Mouse (Mus musculus) MEL (cell line): Measurements from ENCODE around the gene Patz1. TPM values are rescaled to one million over a fixed set of nuclear protein-coding genes. Genes with fewer than 3 reads are reported as not detected.

Source experiments
- DNase-seq: peaks from one replicate; pipeline ENCODE4 v3.0.0; 2011; ENCODE audit warnings: low read depth, low spot score
- H3K27ac ChIP-seq: 2 replicates; pipeline ENCODE4 v1.5.1; 2012; ENCODE audit warnings: low read depth, mild to moderate bottlenecking, control low read depth, low read length, moderate library complexity; ENCODE audit not compliant: control insufficient read depth
- H3K27me3 ChIP-seq, 2 experiments: fragments of 150-350 bp in 1 of 2; sonication (generic) in 1 of 2; 2 replicates each; pipeline ENCODE4 v1.6.1; 2012; ENCODE audit warnings: low read length in 2 of 2, mild to moderate bottlenecking in 2 of 2, improper control_type of control experiment in 1 of 2, moderate library complexity in 1 of 2; ENCODE audit not compliant: insufficient read depth in 2 of 2, control insufficient read depth in 1 of 2
- H3K36me3 ChIP-seq, 2 experiments: 2 replicates each; pipeline ENCODE4 v1.6.1; 2012 to 2014; ENCODE audit warnings: low read length in 2 of 2, improper control_type of control experiment in 1 of 2, inconsistent platforms in 1 of 2, mild to moderate bottlenecking in 1 of 2; ENCODE audit not compliant: insufficient read depth in 2 of 2, control insufficient read depth in 1 of 2
- H3K4me1 ChIP-seq, 2 experiments: fragments of 150-350 bp in 1 of 2; sonication (generic) in 1 of 2; 2 replicates each; pipeline ENCODE4 v1.6.1; 2012; ENCODE audit warnings: low read length in 2 of 2, improper control_type of control experiment in 1 of 2, mild to moderate bottlenecking in 1 of 2; ENCODE audit not compliant: insufficient read depth in 2 of 2, control insufficient read depth in 1 of 2
- H3K4me3 ChIP-seq, 2 experiments: fragments of 150-350 bp in 1 of 2; sonication (generic) in 1 of 2; 2 replicates each; pipeline ENCODE4 v1.5.1; 2012; ENCODE audit warnings: low read depth in 2 of 2, low read length in 2 of 2, mild to moderate bottlenecking in 2 of 2, moderate library complexity in 2 of 2, control low read depth in 1 of 2, improper control_type of control experiment in 1 of 2; ENCODE audit not compliant: control insufficient read depth in 1 of 2, insufficient read depth in 1 of 2
- H3K79me2 ChIP-seq: 2 replicates; pipeline ENCODE4 v1.6.1; 2012; ENCODE audit warnings: mild to moderate bottlenecking, low read length, moderate library complexity; ENCODE audit not compliant: control insufficient read depth, poor library complexity, insufficient read depth
- H3K9ac ChIP-seq: 2 replicates; pipeline ENCODE4 v1.6.1; 2012; ENCODE audit warnings: low read depth, mild to moderate bottlenecking, control low read depth, low read length, moderate library complexity; ENCODE audit not compliant: control insufficient read depth, poor library complexity, severe bottlenecking
- H3K9me3 ChIP-seq: fragments of 150-350 bp; sonication (generic); replicated peaks from 2 replicates; pipeline ENCODE4 v1.6.1; 2012; ENCODE audit warnings: mild to moderate bottlenecking, low read length, improper control_type of control experiment, moderate library complexity; ENCODE audit not compliant: insufficient read depth
- BHLHE40 ChIP-seq: IDR thresholded peaks from 2 replicates; pipeline ENCODE4 v1.6.1; 2012; ENCODE audit warnings: low read depth, mild to moderate bottlenecking, inconsistent platforms, low read length, improper control_type of control experiment, borderline replicate concordance
- CHD1 ChIP-seq: IDR thresholded peaks from 2 replicates; pipeline ENCODE4 v1.6.1; 2012; ENCODE audit warnings: low read depth, mild to moderate bottlenecking, inconsistent platforms, low read length, improper control_type of control experiment
- CTCF ChIP-seq, 3 experiments: IDR thresholded peaks in 2 of 3; conservative IDR thresholded peaks in 1 of 3; 2 replicates each; pipeline ENCODE4 v1.5.1; 2011 to 2012; ENCODE audit warnings: low read length in 3 of 3, low read depth in 2 of 3, mild to moderate bottlenecking in 2 of 3, improper control_type of control experiment in 1 of 3, inconsistent platforms in 1 of 3, mixed read lengths in 1 of 3, moderate library complexity in 1 of 3; ENCODE audit not compliant: control insufficient read depth in 1 of 3, insufficient read depth in 1 of 3, poor library complexity in 1 of 3, severe bottlenecking in 1 of 3
- E2F4 ChIP-seq: IDR thresholded peaks from 2 replicates; pipeline ENCODE4 v1.6.1; 2011; ENCODE audit warnings: low read depth, low read length, improper control_type of control experiment, borderline replicate concordance
- EP300 ChIP-seq, 2 experiments: IDR thresholded peaks; 2 replicates each; pipeline ENCODE4 v1.6.1; 2011; ENCODE audit warnings: improper control_type of control experiment in 2 of 2, low read length in 2 of 2, low read depth in 1 of 2, mild to moderate bottlenecking in 1 of 2
- HCFC1 ChIP-seq: IDR thresholded peaks from 2 replicates; pipeline ENCODE4 v1.6.1; 2012; ENCODE audit warnings: low read depth, mild to moderate bottlenecking, inconsistent platforms, low read length, improper control_type of control experiment, moderate library complexity
- JUND ChIP-seq: IDR thresholded peaks from 2 replicates; pipeline ENCODE4 v1.6.1; 2011; ENCODE audit warnings: low read depth, mild to moderate bottlenecking, improper control_type of control experiment, low read length
- MAX ChIP-seq: IDR thresholded peaks from 2 replicates; pipeline ENCODE4 v1.6.1; 2011; ENCODE audit warnings: low read length, improper control_type of control experiment
- MAZ ChIP-seq: IDR thresholded peaks from 2 replicates; pipeline ENCODE4 v1.6.1; 2012; ENCODE audit warnings: low read depth, mild to moderate bottlenecking, inconsistent platforms, low read length, improper control_type of control experiment
- MEF2A ChIP-seq: IDR thresholded peaks from 2 replicates; pipeline ENCODE4 v1.6.1; 2014; ENCODE audit warnings: low read depth, mild to moderate bottlenecking, inconsistent platforms, low read length, improper control_type of control experiment; ENCODE audit not compliant: poor library complexity, insufficient replicate concordance, severe bottlenecking; ENCODE audit errors: extremely low read depth
- MYB ChIP-seq: IDR thresholded peaks from 2 replicates; pipeline ENCODE4 v1.6.1; 2011; ENCODE audit warnings: mild to moderate bottlenecking, low read depth, low read length, improper control_type of control experiment
- NRF1 ChIP-seq: IDR thresholded peaks from 2 replicates; pipeline ENCODE4 v1.6.1; 2014; ENCODE audit warnings: low read depth, mild to moderate bottlenecking, inconsistent platforms, low read length, improper control_type of control experiment, moderate library complexity; ENCODE audit not compliant: poor library complexity, insufficient read depth, severe bottlenecking
- POLR2AphosphoS2 ChIP-seq: IDR thresholded peaks from 2 replicates; pipeline ENCODE4 v1.6.1; 2011; ENCODE audit warnings: low read length, improper control_type of control experiment
- SMC3 ChIP-seq: IDR thresholded peaks from 2 replicates; pipeline ENCODE4 v1.6.1; 2011; ENCODE audit warnings: low read depth, low read length, improper control_type of control experiment
- TAL1 ChIP-seq: IDR thresholded peaks from 2 replicates; pipeline ENCODE4 v1.6.1; 2012; ENCODE audit warnings: mild to moderate bottlenecking, inconsistent platforms, low read length, moderate library complexity, mixed read lengths
- TBP ChIP-seq: IDR thresholded peaks from 2 replicates; pipeline ENCODE4 v1.8.0; 2011; ENCODE audit warnings: low read depth, low read length, improper control_type of control experiment
- UBTF ChIP-seq: IDR thresholded peaks from 2 replicates; pipeline ENCODE4 v1.6.1; 2012; ENCODE audit warnings: low read depth, mild to moderate bottlenecking, inconsistent platforms, low read length, improper control_type of control experiment, moderate library complexity, borderline replicate concordance; ENCODE audit not compliant: insufficient read depth
- USF1 ChIP-seq: IDR thresholded peaks from 2 replicates; pipeline ENCODE4 v1.6.1; 2014; ENCODE audit warnings: low read depth, mild to moderate bottlenecking, inconsistent platforms, low read length, improper control_type of control experiment, moderate library complexity
- ZC3H11A ChIP-seq: IDR thresholded peaks from 2 replicates; pipeline ENCODE4 v1.6.1; 2012; ENCODE audit warnings: low read depth, mild to moderate bottlenecking, inconsistent platforms, low read length, improper control_type of control experiment
- ZMIZ1 ChIP-seq: IDR thresholded peaks from 2 replicates; pipeline ENCODE4 v1.6.1; 2012; ENCODE audit warnings: low read depth, mild to moderate bottlenecking, inconsistent platforms, low read length, improper control_type of control experiment, moderate library complexity
- ZNF384 ChIP-seq: IDR thresholded peaks from 2 replicates; pipeline ENCODE4 v1.6.1; 2012; ENCODE audit warnings: low read depth, mild to moderate bottlenecking, inconsistent platforms, low read length, improper control_type of control experiment
- polyA plus RNA-seq, 2 experiments: library from polyadenylated mRNA; stranded (reverse) in 1 of 2; unstranded in 1 of 2; fragments of >175 nt in 1 of 2; fragments of >200 nt in 1 of 2; gene quantifications; 2 replicates each; pipeline versions ENCODE4 v1.2.1 to v1.2.4; 2012; ENCODE audit warnings: low replicate concordance in 2 of 2, low read depth in 1 of 2; ENCODE audit not compliant: insufficient read length in 2 of 2, insufficient read depth in 1 of 2, missing spikeins in 1 of 2
- total RNA-seq: library from RNA; depleted of rRNA; stranded (reverse); fragments of 300-350 nt; gene quantifications from 2 replicates; pipeline ENCODE4 v1.2.3, GENCODE M21; 2012

Patz1 gene
- total and polyA plus RNA-seq, 3 experiments = 63.1 to 63.5 TPM; not detected in 1

GRCm38 (mm10) chr11:3296056-3296455 is 7.4 kb downstream of the Patz1 start:
- Histone ChIP-seq H3K4me1 (peaks cover 0 to 25% of the 10 kb centered on the region in 2 experiments; a peak in 3 of 4 replicates), H3K79me2 (peaks cover 38% of the 10 kb centered on the region), H3K27ac (no peak overlapping the region), H3K4me3 (no peak overlapping the region), H3K27me3 (no peaks in the 10 kb centered on the region), H3K9me3 (no peaks in the 10 kb centered on the region), H3K36me3 (peaks cover 20 to 26% of the 10 kb centered on the region in 2 experiments), H3K9ac (no peak overlapping the region)
- TF ChIP-seq CHD1 = no peak
- TF ChIP-seq USF1 = peak; percentile 69
- TF ChIP-seq POLR2AphosphoS2 = no peak
- no peak for DNase-seq

DNA sequence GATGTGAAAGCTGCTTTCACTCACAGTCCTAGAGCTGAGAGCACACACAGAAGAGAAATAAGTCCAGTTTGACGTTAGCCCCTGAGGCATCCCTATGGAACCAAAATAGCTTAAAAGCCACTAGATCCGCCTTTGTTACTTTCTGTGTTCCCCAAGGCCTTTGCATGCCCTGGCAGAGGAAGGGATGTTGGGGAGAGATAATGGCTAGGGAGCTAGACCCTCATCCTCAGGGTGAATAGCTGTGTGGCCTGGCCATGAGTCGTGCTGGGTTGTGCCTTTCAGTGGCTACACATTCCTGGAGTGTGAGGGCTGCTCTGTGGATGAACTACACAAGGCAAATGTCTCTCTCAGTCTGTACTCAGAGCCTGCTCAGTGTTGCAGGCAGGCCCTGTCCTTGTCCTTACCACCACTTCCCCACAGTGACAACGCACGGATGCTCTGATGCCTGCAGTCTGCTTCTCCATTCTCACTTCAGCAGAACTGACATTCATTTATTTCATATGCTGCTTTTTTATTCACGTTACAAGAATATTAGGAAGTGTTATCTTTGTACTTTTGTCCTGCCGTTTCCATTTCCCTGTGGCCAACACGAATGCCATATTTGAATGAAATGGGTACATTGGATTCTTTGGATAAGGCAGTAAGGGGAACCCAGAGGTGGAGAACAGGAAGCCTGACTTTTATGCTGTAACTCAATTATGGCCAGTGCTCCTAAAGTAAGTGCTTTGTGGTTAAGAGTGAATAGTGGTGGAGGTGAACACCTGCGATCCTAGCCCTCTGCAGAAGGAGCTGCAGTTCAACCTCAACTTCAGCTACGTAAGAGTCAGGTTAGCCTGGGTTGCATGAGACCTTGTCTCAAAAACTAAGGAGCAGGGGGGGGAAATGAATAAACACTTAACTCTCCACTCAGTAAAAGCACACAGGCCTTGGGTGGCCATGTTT is 9.5 kb downstream of the Patz1 start:
- DNase-seq = no peak
- no peak overlapping the region for H3K27ac ChIP-seq
- H3K4me3 ChIP-seq = no peak overlapping the region

DNA sequence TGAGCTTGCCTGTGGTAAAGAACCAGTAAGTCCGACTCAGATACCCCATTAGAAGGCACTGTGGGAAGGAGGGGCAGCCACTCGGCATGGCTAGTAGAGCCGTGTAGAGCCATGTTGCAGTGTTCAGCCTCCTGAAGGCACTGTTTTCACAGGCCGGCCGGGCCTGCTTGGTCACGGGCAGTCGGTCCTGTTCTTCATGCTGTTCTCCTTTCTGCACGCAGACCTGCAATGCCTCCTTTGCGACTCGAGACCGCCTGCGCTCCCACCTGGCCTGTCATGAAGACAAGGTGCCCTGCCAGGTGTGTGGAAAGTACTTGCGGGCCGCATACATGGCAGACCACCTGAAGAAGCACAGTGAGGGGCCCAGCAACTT is 10.1 kb downstream of the Patz1 start:
- no peaks in the 10 kb centered on the region for H3K27me3 ChIP-seq
- no peak overlapping the region for H3K27ac ChIP-seq
- peaks cover 11% of the 10 kb centered on the region for H3K79me2 ChIP-seq
- no peaks in the 10 kb centered on the region for H3K9me3 ChIP-seq
- no peak for DNase-seq
- peaks cover 7 to 40% of the 10 kb centered on the region in 2 experiments for H3K36me3 ChIP-seq
- no peak for TF ChIP-seq MYB
- no peak for TF ChIP-seq CTCF (IDR thresholded peaks at IDR 0.05 in 2 of 3, conservative IDR thresholded peaks at IDR 0.05 in 1 of 3; ENCODE audit: control insufficient read depth in 1 of 3, insufficient read depth in 1 of 3, low read depth in 2 of 3, low read length in 3 of 3, poor library complexity in 1 of 3, severe bottlenecking in 1 of 3)
- TF ChIP-seq MEF2A = no peak
- TF ChIP-seq MAZ = no peak
- TF ChIP-seq JUND = no peak
- TF ChIP-seq E2F4 = no peak
- no peak for TF ChIP-seq TBP
- no peak for TF ChIP-seq MAX
- TF ChIP-seq ZNF384 = no peak
- no peak for TF ChIP-seq TAL1
- TF ChIP-seq ZMIZ1 = no peak
- TF ChIP-seq BHLHE40 = no peak
- TF ChIP-seq UBTF = no peak
- no peak for TF ChIP-seq SMC3
- no peak for TF ChIP-seq NRF1
- no peak for TF ChIP-seq CHD1
- TF ChIP-seq EP300 (IDR thresholded peaks at IDR 0.05; ENCODE audit: low read depth in 1 of 2, low read length in 2 of 2) = no peak
- no peak for TF ChIP-seq ZC3H11A
- H3K9ac ChIP-seq = no peak overlapping the region
- no peak overlapping the region for H3K4me3 ChIP-seq
- peaks cover 0 to 9% of the 10 kb centered on the region in 2 experiments; a peak in 2 of 4 replicates for H3K4me1 ChIP-seq

More for the DNA sequence above, 9.5 kb downstream of the Patz1 start:
- TF ChIP-seq TAL1 = peak; percentile 17; the same call in 1 of the 2 replicates
- no peak for TF ChIP-seq HCFC1
- TF ChIP-seq, all 39 proteins: peak for 1
- Histone ChIP-seq H3K4me1 (peaks cover 0 to 15% of the 10 kb centered on the region in 2 experiments; a peak in 2 of 4 replicates), H3K9me3 (no peaks in the 10 kb centered on the region), H3K79me2 (peaks cover 17% of the 10 kb centered on the region), H3K9ac (no peak overlapping the region), H3K27me3 (no peaks in the 10 kb centered on the region), H3K36me3 (peaks cover 12 to 37% of the 10 kb centered on the region in 2 experiments)
